Mouse (Mus musculus): ENCODE results near the gene Gtf2ird1.

DNA sequence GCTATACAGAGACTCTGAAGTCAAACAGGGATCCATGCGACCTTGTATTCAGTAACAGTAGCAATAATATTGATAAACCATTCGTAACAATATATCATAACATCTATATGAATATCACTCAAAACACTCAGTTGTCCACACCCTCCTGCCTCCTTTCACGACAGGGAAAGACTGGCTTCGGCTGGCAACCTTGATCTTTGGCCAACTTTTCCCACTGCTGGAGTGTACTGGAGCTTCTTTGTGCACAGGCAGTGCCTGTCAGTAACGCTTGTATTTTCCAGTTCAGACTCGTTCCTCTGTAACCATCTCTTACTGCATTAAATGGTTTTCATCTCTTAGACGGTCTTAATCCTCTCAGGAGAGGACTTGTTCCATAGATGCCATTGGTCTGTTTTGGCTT lies 139.8 kb downstream of the Gtf2ird1 start:
- TF ChIP-seq CTCF (IDR thresholded peaks at IDR 0.05; ENCODE audit: extremely low read depth, insufficient read depth, low read length) (no peak), POLR2A (IDR thresholded peaks at IDR 0.05; ENCODE audit: extremely low read depth, insufficient read depth, low read length) (no peak)
